Mouse (Mus musculus) erythroblast, embryonic 14.5 days (primary cell): ENCODE data around the gene Pde8a. TPM values are rescaled to one million over a fixed set of nuclear protein-coding genes. Genes with fewer than 3 reads are reported as not detected.

ENCODE experiments used
- H3K27me3 ChIP-seq: 2 replicates; pipeline ENCODE4 v1.6.1; 2012; ENCODE audit warnings: inconsistent platforms; ENCODE audit not compliant: control insufficient read depth
- H3K36me3 ChIP-seq: 2 replicates; pipeline ENCODE4 v1.6.1; 2012; ENCODE audit warnings: mild to moderate bottlenecking, inconsistent platforms; ENCODE audit not compliant: control insufficient read depth
- H3K4me1 ChIP-seq: 2 replicates; pipeline ENCODE4 v1.6.1; 2012; ENCODE audit warnings: inconsistent platforms; ENCODE audit not compliant: control insufficient read depth
- H3K4me3 ChIP-seq: replicated peaks from 2 replicates; pipeline ENCODE3; 2012; ENCODE audit warnings: moderate library complexity, mild to moderate bottlenecking, inconsistent platforms
- H3K9me3 ChIP-seq: 2 replicates; pipeline ENCODE4 v1.6.1; 2012; ENCODE audit warnings: low read length, inconsistent platforms, mixed read lengths; ENCODE audit not compliant: control insufficient read depth
- GATA1 ChIP-seq: IDR thresholded peaks from 2 replicates; pipeline ENCODE4 v1.6.1; 2012; ENCODE audit warnings: low read length, inconsistent platforms, mixed read lengths
- TAL1 ChIP-seq: IDR thresholded peaks from 3 replicates; pipeline ENCODE4 v1.6.1; 2012; ENCODE audit warnings: low read length, inconsistent platforms, mixed read lengths
- polyA plus RNA-seq: library from polyadenylated mRNA; stranded (reverse); fragments of >175 nt; gene quantifications from 2 replicates; pipeline ENCODE4 v1.2.3, GENCODE M21; 2012

Pde8a gene
- polyA plus RNA-seq, 1 experiment: not detected

DNA sequence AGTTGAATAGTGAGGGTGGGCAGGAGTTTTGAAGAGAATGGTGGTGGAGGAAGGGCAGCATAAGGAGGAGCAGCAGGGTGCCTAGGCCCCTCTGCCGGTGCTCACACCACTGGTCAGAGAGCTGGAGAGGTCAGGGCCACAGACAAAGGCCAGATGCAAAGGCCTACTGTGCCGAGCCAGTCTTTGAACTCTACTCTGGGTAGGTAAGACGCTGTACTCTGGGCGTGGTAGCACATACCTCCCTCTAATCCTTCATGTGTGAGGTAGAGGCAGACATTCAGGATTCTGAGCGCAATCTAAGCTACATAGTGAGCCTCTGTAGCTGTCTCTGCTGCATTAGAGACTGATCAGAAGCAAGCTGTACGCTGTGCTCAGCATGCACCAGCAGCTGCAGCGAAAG, 73.1 kb downstream of the Pde8a start:
- H3K36me3 ChIP-seq: no peaks in the 10 kb centered on the region
- H3K27me3 ChIP-seq: no peaks in the 10 kb centered on the region
- no peaks in the 10 kb centered on the region for H3K4me1 ChIP-seq
- no peaks in the 10 kb centered on the region for H3K9me3 ChIP-seq
- TF ChIP-seq TAL1 (no peak), GATA1 (no peak)
- H3K4me3 ChIP-seq: no peak overlapping the region

DNA sequence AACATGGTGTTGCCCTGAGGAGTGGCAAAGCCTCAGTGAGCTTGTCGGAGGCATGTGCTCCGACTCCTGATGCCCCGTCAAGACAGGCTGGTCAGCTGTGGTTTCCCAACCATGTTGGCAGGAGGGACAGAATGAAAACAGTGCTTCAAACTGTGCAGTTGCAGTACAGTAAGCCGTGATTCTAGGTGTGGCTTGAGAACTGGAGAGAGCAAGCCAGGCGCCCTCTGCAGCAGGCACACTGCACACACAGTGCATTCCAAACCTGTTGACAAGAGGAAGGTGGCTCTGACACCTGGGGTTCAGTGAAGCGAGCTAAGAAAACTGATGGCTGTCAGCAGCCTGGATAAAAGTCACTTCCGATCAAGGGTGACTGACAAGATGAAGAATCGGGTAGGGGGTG, 73.5 kb downstream of the Pde8a start:
- H3K36me3 ChIP-seq: no peaks in the 10 kb centered on the region
- TF ChIP-seq GATA1 (no peak), TAL1 (no peak)
- H3K9me3 ChIP-seq: no peaks in the 10 kb centered on the region
- no peak overlapping the region for H3K4me3 ChIP-seq
- H3K27me3 ChIP-seq: no peaks in the 10 kb centered on the region
- H3K4me1 ChIP-seq: no peaks in the 10 kb centered on the region

DNA sequence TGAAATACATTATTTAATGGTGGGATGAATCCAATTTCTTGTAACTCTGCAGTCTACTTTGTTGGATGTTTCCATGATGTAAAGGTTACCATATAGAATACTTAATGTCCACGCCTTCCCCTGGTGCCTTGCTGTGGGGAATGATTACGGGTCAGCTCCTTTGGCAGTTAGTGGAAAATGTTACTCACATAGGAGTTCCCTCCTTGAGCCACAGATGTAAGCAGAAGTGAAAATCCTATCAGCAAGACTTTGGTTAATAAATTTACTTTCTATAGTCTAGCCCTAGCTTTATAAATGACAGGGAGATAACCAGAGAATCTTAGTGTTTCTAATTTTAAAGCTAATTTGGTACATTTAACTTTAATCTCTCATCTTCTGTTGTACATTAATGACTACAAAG, 81.8 kb downstream of the Pde8a start:
- no peaks in the 10 kb centered on the region for H3K9me3 ChIP-seq
- H3K36me3 ChIP-seq: no peaks in the 10 kb centered on the region
- no peak for TF ChIP-seq GATA1
- no peak for TF ChIP-seq TAL1
- H3K27me3 ChIP-seq: no peaks in the 10 kb centered on the region
- H3K4me3 ChIP-seq: no peak overlapping the region
- no peaks in the 10 kb centered on the region for H3K4me1 ChIP-seq

DNA sequence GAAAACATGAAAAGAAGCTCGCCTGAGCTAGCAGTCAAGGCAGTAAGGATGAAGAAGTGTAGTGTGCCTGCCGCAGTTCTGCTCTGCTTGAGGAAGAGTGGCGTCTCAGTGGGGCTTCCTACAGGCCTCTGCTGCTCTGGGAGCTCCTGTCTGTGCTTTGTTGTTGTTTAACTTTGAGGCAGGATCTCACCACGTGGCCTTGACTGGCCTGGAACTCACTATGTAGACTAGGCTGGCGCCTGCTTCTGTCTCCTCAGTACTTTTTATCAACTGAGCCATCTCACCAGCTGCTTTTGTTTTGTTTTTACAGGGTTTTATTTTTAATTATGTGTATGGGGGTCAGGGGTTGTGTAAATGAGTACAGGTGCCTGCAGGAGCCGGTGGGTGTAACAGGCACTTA, 84.8 kb downstream of the Pde8a start:
- H3K4me3 ChIP-seq: no peak overlapping the region
- TF ChIP-seq TAL1 (no peak), GATA1 (no peak)
- H3K27me3 ChIP-seq: no peaks in the 10 kb centered on the region
- H3K9me3 ChIP-seq: no peaks in the 10 kb centered on the region
- no peaks in the 10 kb centered on the region for H3K4me1 ChIP-seq
- H3K36me3 ChIP-seq: no peaks in the 10 kb centered on the region

DNA sequence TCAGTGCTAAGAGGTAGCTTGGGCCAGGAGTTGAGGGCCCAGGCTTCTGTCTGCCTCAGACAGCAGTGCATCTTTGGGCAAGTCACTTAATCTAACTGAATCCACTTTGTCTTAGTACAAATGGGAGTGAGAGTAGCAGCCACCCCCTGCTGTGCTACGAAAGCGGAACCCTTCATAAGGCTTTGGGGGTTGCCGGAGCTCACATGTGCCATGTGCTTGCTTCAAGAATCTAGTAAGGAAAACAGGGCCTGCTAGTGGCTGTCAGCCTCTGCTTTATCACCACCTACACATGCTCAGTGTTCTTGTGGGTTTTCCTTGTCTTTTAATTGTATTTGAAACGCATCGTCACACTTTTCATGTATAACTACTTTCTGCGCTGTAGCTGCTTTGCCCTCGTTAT, 87.9 kb downstream of the Pde8a start:
- Histone ChIP-seq H3K27me3 (no peaks in the 10 kb centered on the region), H3K4me1 (no peaks in the 10 kb centered on the region), H3K9me3 (no peaks in the 10 kb centered on the region), H3K4me3 (no peak overlapping the region), H3K36me3 (no peaks in the 10 kb centered on the region)
- no peak for TF ChIP-seq GATA1
- TF ChIP-seq TAL1: no peak

DNA sequence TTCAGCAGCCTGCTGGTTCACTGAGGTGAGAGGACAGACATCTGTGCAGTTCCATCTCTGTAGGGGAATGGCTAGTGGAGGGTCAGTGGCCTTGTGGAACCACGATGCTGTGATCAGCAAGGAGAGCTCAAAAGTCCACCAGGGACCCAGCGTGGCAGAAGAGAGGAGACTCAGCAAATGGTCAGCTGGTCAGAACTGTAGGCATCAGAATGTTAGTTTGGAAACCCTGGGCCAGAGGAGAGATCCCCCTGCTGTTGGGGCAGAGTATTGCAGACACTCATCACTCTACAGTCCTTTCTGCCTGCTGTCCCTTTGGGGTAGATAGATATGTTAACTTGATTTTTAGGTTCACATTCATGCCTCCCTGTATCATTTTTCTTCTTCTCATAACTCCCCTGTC, 90.3 kb downstream of the Pde8a start:
- Histone ChIP-seq H3K36me3 (no peaks in the 10 kb centered on the region), H3K27me3 (no peaks in the 10 kb centered on the region), H3K9me3 (no peaks in the 10 kb centered on the region), H3K4me3 (no peak overlapping the region), H3K4me1 (no peaks in the 10 kb centered on the region)
- TF ChIP-seq GATA1 (no peak), TAL1 (no peak)

DNA sequence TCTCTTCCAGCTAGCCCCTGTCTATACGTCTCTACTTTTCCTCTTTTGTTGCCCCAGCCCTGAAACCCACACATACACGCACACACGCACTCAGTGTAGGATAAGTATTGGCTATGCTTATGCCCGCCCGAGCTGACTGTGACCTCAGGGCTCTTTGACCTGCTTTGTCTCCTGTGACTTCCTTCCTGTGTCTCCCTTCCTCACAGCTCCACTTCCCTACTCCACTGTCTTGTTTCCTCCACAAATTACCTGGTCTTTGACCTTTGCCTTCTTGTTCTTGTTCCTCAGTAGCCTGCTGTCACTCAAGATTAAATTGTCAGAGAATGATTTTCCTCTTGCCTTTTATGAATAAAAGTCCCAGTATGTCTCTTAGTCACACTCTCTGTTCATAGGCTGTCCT, 90.7 kb downstream of the Pde8a start:
- TF ChIP-seq GATA1 (no peak), TAL1 (no peak)
- Histone ChIP-seq H3K36me3 (no peaks in the 10 kb centered on the region; the same call in 1 of the 2 replicates), H3K4me3 (no peak overlapping the region), H3K27me3 (no peaks in the 10 kb centered on the region), H3K4me1 (no peaks in the 10 kb centered on the region), H3K9me3 (no peaks in the 10 kb centered on the region)

DNA sequence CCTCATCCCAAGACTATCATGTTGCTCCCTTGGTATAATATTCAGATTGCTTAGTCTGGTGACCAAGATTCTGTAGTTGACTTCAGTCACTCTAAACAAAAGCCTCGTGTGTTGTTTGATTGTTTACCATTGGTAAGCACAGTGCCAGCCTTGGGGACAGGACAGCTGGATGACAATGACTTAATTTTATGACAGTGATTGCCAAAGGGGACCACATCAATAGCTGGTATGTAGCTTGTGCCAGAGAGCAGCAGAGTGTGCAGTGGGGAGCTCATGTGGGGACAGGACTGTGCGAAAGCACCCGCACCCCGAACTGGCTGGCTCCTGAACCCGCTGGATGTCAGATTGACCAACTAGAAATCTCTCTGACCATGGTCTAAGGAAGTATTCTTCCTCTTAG, 91.3 kb downstream of the Pde8a start:
- Histone ChIP-seq H3K27me3 (no peaks in the 10 kb centered on the region), H3K9me3 (no peaks in the 10 kb centered on the region), H3K4me1 (no peaks in the 10 kb centered on the region), H3K36me3 (no peaks in the 10 kb centered on the region; the same call in 1 of the 2 replicates), H3K4me3 (no peak overlapping the region)
- TF ChIP-seq GATA1 (no peak), TAL1 (no peak)

DNA sequence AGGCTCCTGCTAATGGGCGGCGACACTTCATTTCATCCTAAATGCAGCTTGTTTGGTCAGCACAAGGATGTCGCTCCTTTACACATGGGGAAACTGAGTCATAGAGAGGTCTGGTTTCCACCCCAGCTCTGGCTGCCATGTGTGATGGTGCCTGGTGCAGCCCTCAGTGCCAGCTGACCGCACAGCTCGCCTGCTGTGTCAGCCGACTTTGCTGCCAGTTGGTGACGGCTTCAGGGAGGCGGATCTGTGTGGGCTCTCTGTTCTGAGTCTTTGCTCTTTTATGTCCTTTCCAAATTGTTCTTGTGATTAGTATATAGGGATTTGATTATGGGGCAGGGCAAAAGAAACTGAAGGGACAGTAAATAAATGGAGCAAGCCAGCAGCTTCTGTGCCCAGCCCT, 94.3 kb downstream of the Pde8a start:
- H3K27me3 ChIP-seq: no peaks in the 10 kb centered on the region
- H3K4me1 ChIP-seq: no peaks in the 10 kb centered on the region
- H3K36me3 ChIP-seq: no peaks in the 10 kb centered on the region; the same call in 1 of the 2 replicates
- TF ChIP-seq GATA1: no peak
- no peak for TF ChIP-seq TAL1
- no peaks in the 10 kb centered on the region for H3K9me3 ChIP-seq
- no peak overlapping the region for H3K4me3 ChIP-seq

DNA sequence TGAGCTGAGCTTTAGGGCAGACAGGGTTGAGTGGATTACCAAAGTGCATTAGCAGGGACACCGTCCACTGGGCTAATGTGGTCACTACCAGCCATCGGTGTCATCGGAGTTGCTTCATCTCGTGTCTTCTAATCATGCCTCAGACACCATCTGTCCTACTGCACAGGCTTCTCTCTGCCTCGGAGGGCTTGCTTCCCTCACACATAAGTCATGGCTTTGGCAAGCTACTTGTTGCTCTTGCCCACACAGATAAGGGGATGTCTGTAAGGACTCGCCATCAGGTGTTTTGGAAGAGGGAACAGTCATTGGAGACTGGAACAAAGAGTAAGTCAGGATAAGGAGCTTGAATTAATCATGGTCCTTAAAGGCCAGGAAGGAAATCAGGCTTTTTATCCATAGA, 95.9 kb downstream of the Pde8a start:
- no peak for TF ChIP-seq GATA1
- TF ChIP-seq TAL1: no peak
- H3K4me1 ChIP-seq: no peaks in the 10 kb centered on the region
- H3K4me3 ChIP-seq: no peak overlapping the region
- no peaks in the 10 kb centered on the region for H3K9me3 ChIP-seq
- no peaks in the 10 kb centered on the region; the same call in 1 of the 2 replicates for H3K36me3 ChIP-seq
- no peaks in the 10 kb centered on the region for H3K27me3 ChIP-seq
